Mouse (Mus musculus) CD8-positive naive resting alpha-beta T cell, adult 2 months (primary cell): Measurements from ENCODE around the gene Gm10382.

Source experiments
- DNase-seq, 2 experiments: peaks; one replicate each; pipeline ENCODE4 v3.0.0; 2022; ENCODE audit warnings: low read depth in 2 of 2, low spot score in 2 of 2

Gm10382 gene

DNA sequence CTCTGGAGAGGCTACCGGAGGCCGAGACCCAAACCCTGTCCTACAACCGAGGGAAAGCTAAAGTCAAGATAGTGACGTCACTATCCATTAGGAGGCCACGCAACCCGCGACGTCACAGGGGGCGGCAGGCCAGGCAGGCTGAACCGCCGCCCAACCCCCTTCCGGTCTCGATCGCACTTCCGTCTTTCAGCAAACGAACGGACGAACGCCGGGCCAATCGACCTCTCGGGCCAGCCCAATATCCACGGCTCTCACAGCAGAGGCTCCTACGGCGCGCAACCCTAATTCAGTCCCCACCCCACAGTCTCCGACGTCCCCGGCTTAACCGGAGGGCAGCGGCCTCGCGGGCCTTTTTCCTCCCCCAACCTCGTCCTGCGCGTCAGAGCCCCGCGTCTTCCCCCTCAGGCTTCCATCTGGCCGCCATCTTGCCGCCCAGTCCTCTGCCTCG is at the start of gene Gm10382:
Gene Gm10382 (plus strand): TSS at position 192 of the 448 bp plus-strand sequence.
- peak; percentile 82 to 88 for DNase-seq

DNA sequence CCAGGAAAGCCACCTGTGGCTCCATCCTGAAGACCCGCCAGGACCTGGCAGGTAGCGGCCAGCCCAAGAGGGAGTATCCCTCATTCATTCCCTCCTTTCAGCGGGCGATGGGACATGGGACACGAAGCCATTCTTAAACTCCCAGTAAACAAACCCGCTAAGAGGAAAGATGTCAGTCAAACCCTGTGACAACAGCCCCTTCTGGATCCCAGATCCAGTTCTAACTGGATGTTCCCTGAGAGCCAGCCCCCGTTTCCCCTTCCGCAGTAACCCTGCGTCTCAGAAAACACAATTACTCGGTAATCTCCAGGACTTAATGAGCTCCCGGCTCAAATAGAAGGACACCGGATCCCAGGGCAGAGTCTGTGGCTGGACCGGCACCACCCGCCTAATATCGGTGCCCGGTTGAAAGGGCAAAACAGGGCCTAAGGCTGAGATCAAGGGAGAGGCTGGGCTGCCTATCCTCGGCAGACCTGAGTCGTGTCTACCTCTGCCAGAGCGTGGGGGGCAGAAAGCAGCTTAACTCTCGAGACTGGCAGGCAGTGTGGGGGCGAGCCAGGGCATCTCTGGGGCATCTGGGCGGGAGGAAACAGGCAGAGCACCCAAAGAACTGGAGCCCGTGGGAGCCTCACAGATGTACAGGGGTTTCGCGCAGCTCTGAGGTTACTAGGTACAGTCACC is 49.1 kb upstream of the Gm10382 start:
- DNase-seq: peak in 1 of 2 experiments; percentile 3

DNA sequence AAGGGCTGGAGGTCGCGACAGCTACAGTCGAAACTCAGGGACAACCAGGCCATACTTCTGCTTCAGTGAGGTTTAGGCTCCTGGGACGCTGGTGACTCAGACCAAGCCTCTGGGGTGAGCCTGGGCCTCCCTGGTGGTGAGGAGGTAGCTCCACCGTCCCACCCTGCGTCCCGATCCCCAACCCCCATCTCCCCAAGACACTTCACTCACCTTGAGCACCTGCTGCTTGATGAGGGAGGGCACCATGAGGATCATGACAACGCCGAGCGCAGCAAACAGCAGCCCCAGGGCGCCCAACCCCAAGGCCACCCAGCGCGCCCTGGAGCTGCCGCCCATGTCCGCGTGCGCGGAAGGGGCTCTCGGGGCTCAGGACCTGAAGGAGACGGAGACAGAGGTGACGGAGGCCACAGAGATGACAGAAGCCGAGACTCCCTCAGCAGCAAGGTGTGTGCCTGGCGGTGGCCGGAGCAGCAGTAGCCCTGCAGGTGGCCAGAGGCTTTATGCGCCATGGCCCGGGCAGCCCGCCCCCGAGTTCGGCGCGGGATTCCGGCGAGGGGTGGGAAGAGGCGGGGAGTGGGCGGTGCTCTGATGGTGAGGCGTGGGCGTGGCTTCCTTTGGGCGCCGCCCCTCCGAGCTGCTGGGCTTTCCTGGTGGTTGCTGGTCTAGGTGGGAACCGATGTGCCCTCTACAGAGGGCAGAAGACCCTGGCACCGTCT is 48.4 kb upstream of the Gm10382 start, which contains the start of gene Scarb1:
Gene Scarb1 (minus strand): TSS at position 548 of the 716 bp plus-strand sequence.
- peak; percentile 72 to 82 for DNase-seq

DNA sequence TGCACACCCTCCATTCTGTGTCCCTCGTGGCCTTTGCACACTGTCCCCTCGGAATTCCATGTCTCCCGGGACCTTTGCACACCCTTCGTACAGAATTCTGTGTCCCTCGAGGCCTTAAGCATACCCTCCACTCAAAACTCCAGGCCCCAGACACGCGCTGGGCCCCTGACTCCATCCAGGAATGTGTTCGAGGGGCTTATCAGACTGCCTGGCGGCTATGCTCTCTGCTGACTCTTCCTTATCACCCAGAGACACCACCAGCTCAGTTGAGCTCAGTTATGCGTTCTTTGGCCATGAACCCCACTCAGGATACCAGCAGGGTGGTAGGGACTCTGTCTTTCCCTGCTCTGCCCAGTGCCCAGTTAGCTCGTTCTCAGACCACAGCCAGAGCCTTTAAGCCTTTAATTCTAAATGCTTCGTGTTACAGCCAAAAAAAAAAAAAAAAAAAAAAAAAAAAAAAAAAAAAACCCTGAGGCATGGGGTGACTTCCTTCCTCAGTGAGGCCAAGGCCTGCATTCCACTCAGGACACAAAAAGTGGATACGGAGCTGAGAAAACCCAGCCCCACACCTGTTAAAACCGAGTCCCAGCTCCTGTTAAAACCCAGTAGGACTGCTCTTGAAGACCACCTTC is 47.5 kb upstream of the Gm10382 start:
- DNase-seq: no peak

DNA sequence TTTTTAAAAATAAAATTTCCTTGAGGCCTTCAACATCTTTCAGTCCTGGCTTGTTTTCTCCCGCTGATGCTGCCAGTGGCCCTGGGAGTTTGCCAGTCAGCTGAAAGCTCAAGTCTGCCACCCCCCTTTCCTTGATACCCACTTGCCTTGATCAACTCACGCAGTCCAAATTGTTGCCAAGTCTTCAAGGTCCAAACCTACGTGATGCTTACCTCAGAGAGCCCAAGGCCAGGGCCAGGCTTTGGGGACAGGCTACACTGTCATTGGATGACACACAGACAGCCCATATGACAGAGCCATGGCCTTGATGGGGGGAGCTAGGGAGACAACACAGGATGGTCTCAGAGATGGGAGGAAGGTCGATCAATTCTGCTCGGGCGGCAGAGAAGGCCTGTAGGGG is 44.8 kb upstream of the Gm10382 start:
- DNase-seq: no peak

DNA sequence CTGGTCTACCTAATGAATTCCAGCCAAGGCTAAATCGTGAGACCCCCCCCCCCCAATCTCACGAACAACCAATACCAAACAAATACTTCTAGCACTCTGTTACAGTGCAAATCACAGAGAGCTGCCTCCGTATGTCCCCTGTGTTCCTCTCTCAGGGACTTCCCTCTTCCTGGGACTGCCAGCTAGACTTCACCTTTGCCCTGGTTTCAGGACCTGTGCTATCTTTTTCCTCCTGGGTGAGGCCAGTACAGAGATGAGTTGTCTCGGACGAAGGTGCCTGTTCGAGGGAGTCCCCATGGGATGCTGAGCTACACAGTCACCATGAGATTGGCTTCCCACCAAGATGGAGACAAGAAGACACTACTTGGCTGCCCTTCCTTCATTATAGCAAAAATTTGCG is 41.1 kb upstream of the Gm10382 start:
- DNase-seq: no peak

DNA sequence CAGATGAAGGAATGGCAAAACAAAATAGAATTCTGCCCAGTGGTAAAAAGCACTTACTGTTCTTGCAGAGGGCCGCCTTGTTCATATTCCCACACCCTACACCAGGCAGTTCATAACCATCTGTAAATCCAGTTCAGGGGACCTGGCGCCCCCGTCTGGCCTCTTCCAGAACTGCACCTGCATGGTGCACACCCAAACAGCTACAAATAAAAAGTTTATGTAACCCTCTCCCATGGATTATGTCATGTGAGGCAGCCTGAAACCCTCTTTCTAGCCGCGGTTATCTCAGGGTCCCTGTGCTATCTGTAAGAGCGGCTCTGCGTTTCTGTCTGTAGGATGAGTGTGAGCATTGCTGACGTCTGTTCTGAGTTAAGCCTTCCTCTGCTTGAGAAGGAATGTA is 40.6 kb upstream of the Gm10382 start:
- peak; percentile 45 to 64 for DNase-seq

DNA sequence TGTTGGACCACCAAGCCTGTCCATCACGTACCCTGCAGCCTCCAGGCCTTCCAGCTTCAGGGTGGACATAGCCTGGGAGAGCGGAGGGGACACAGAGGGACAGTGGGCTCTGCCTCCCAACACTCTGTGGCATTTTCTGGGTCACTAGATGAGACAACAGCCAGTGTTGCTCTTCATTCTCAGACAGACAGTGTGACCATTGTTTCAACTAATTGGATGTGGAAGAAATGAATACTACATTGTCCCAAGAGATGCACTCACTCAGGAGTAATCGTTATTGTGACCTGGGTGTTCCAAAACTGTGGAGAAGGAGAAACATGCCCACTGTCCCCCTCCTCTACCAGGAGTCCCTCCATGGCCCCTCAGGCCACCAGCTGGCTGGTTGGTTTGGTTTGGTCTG is 39.7 kb upstream of the Gm10382 start:
- no peak for DNase-seq

DNA sequence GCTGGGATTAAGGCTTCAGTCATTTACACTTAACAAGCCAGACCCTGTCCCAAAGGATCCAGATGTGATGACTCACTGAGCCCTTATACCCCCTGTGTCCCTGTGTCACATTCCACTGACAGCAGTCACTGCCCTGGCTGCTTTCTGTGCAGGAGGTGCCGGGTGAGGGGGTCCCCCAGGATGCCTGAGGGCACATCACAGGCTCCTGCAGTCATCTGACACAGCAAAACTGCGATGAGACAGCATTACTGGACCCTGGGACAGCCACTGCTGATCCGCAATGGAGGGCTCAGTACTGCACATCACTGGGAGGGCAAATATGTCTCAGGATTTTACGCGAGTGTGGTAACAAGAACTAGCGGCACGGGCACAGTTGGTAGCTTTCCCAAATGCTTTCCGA is 38.1 kb upstream of the Gm10382 start:
- no peak for DNase-seq

DNA sequence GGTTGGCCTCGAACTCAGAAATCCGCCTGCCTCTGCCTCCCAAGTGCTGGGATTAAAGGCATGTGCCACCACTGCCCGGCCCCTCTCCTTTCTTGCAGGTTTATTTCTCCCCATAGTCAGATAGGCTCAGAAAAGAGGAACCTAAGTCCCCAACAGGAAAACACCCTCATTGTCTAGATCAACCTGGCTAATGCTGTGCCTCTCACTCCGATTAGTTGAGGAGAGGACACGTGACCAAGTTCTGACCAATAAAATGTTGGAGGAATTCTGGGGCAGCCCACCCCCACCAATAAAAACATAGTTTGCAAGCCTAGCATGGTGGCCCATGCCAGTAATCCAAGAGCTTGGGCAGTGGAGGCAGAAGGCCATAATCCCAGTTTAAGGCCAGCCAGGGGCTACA is 37.2 kb upstream of the Gm10382 start:
- no peak for DNase-seq

DNA sequence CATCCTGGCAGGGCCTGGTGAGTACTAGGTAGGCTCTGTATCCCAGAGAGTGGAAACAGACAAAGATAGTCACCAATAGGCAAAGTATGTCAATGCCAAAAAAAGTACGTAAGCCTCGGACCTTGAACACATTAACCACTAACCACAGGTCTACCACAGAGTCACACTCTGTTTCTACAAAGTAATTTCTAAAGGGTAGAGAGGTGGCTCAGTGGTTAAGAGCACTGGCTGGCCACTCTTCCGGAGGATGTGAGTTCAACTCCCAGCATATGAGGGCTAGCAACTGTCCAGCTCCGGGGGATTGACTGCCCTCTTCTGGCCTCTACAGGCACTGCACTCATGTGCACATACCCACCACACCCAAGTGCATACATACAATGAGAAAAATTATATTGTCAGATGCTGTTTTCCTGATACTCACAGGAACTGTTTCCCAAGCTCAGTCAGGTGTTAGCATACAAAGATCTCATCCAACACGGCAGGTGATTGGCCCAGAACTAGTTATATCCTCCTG is 36.3 kb upstream of the Gm10382 start:
- DNase-seq: no peak

DNA sequence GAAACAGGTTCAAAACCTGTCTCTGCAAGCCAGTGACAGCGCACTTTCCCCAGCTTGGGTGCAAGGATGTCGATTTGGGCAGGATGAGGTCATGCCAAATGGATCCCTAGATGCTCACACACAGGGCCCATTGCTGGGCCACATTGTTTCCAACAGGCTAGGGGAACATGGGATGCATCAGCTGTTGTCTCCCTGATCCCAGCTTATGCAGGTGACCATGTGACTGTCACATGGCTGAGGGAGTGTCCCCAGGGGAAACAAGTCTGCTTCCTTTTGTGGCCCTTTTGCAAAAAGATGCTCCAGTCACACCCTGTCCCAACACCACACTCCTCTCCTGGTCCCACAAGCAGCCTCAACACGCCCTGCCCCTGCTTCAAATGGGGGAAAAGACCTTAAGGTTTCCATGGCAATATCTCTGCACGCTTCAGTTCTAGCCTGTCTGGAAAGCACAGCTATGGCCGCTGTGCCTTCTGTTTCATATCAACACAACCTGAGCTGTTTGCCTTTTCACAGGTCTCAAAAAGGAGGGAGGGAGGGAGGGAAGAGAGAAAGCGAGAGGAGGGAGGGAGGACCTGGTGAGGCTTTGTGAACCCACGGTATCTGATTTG is 34.1 kb upstream of the Gm10382 start:
- DNase-seq: no peak

DNA sequence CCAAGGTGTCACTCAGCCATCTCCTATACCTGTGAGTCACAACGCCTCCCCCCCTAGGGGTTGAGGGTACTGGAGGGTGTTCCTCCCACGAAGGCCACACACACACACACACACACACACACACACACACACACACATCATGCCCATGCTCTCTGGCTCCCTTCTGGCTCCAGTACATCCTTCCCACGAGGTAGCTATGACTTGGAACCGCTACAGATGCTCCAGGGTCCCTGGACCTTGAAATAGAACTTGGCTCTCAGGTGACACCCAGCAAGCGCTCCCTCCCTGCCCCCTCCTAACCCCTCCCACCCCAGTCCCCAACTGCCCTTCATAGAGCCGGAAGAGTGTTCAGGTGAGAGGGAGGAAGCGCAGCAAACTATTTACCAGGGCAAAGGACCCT is 33.5 kb upstream of the Gm10382 start:
- no peak for DNase-seq

DNA sequence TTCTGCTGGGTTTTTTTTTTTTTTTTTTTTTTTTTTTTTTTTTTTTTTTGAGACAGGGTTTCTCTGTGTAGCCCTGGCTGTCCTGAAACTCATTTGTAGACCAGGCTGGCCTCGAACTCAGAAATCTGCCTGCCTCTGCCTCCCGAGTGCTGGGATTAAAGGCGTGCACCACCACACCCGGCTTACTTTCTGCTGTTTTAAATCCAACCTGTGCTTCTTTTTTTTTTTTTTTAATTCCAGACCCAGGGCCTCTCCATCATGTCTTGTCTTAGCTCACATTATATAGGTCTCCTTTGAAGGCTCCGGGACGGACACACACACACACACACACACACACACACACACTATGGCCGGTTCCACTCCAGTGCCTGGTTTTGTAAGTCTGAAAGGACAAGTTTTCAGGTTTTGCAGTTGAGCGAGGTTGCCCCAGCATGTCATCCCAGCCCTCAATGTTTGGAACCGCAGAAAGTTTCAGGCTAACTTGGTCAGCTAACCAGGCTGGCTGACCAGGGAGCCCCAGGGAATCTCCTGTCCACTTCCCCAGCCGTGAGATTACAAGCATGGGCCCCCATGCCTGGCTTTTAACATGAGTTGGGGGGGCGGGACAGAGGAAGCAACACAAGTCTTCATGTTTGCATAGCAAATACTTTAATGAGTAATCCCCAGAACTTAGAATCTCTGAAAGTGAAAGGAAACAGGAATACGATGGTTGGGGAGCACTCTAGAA is 31.4 kb upstream of the Gm10382 start:
- DNase-seq: no peak

DNA sequence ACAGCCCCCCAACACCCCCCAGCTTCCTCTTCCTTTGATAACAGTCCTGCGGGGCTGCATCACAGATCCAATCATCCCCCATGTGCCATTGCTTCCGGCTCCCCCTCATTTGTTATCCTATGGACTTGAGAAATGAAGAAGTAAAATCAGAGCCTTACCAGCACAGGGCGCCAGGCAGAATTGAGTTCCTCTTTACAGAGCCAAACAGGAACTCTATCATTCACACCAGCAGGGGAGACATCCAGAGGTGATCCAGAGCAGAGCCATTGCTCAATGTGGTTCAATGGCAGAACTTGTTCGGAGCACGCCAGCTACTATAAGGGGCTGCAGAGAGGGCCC is 30.9 kb upstream of the Gm10382 start:
- no peak for DNase-seq

DNA sequence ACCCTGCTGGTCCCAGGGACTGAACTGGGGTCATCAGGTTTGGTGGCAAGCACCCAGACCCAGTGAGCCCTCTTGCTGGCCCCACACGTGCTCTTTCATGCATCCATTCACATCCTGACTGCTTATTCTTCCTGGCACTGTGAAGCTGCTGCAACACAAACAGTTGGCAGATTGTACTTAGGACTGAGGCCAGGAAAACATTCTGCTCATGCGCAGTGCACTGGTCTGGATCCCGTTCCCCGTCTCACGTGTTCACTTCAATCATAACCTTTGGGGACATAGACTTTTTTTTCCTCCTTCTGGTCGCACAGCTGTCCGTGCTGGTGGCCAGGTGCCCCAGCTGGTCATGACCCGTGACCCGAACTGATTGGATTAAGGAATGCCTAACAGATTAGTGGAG is 28.6 kb upstream of the Gm10382 start:
- no peak for DNase-seq

DNA sequence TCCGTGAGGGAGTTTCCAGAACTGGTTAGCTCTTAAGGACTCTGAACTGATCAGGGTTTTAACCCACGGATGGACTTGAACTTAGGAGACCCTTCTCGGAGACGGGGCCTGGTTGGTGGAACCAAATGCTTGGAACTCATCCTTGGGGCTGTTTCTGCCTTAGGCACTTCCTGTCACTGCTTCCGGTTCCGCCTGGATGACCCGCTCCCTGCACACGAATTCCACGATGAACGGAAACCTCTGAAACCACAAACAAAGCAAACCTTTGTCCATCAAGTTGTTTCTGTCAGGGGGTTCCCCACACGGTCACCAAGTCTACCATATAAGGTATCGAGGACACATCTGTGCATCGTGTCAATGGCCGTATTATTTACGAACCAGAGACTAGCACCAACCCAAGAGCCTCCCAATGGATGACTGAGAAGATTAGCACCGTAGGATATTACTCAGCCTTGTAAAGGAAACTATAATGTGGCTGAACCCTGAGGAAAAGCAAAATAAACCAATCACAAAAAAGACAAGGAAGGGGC is 28.1 kb upstream of the Gm10382 start:
- no peak for DNase-seq

DNA sequence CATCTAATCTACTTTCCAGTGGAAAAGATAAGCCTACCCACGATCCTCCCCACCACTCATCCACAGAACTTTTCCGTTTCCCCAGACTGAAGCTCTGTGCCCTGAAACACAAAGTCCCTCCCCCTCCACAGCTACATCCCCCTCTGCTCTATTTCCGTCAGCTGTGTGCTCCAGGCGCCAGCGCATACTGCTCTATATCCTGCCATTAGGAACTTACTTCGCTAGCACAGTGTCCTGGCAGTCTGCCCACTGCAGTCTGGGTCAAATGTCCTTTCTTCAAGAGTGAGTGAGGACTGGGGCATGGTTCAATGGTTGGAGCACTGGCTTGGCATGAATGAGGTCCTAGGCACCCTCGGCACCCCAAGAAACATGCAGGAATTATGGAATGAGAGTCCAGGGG is 25.2 kb upstream of the Gm10382 start:
- DNase-seq: no peak

DNA sequence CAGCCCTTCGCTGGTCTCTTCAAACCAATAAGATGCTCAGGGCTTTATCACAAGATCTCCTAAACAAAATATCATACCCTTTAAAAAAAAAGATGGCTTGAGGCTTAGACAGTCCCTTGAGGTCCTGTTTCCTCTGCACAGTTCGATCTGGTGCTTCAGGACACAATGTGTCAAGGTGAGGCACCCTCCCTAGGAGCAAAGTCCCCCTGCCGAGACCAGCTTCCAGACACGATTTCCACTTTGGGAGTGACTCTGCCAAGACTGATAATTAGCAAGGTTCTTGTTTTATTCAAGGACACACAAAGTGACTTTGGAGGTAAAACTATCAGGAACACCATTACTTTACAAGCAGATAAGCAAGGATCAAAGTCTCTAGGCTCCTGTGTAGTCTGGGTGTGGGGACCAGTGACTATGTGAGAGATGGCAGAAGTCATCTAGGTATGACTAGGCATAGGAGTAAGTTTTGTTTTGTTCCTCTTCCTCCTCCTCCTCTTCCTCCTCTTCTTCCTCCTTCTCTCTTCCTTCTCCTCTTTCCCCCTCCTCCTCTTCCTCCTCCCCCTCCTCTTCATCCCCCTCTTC is 24.2 kb upstream of the Gm10382 start:
- no peak for DNase-seq

DNA sequence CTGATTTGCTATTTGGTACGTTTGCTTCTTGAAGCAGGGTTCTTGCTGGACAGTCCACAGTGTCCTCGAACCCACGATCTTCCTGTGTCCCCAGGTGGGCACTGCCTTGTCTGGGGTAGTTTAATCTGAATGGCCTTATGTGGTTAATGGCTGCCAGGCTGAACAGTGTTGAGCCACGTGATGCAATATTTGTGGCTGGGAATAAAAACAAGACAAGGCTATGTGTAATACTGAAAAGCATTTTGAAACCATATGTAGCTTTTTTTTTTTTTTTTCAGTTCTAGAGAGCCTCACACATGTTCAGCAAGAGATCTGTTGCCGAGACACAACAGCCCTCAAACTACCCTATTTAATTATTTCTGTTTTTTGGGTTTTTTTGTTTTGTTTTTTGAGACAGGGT is 21.0 kb upstream of the Gm10382 start:
- DNase-seq: no peak
